Mouse (Mus musculus) WW6 (cell line): ENCODE measurements around the gene 1810010H24Rik.
"Not testable (repeated sequence)": the region's sequence is repeated elsewhere in the genome, so short reads cannot be mapped to it uniquely, and the experiment has no call there.

Experiments
- DNase-seq: peaks from one replicate; pipeline ENCODE4 v3.0.0-alpha.2; 2013; ENCODE audit warnings: low read depth, low spot score

Gene 1810010H24Rik

DNA sequence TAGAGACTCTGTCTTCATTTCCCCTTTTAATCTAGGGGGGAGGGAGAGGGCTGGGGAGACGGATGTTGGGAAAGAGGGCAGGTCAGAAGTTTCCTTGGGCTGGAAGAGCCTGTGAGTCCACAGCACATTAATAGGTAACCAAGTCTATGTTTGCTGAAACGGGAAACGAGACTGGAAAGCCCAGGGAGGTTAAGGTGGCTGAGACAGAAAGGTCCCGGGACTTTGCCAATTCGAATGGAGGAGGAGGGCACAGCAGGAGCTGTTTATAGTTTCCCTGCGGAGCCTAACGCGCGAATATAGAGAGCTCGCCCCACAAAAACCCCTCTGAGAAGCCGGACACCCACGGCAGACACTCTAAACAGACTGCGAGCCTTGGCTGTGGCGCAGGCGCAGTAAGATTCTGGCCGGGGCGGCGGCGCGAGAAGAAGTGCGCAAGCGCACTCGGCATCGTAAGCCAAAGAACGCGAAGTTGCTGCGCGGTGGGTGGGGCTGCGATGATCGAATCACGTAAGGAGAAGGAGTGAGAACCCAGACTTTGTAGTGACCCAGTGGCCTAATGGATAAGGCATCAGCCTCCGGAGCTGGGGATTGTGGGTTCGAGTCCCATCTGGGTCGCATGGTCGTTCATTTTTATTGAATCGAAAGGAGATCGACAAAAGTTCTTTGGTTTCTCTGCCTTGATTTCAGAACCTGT lies 13.0 kb upstream of the 1810010H24Rik start:
- DNase-seq: peak; percentile 97

DNA sequence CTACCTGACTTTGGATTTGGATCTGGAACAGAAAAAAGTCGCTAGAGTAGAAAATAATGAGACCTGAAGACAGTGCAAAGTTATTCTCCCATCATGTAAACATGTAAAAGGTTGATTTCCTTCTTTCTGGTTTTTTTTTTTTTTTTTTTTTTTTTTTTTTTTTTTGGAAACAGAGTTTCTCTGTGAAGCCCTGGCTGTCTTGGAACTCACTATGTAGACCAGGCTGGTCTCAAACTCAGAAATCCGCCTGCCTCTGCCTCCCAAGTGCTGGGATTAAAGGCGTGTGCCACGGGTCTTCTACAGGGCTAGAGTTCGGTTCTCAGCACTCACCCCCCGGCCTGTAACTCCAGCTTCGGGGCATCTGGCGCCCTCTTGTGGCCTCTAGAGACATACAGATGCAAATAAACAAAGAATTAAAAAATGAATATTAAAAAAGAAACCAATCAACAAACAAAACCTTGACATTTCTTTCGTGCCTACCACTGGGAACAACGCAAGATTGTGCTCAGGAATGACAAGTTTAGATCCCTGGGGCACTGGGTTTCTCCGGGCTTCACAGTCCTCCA lies 11.4 kb upstream of the 1810010H24Rik start:
- no peak for DNase-seq

DNA sequence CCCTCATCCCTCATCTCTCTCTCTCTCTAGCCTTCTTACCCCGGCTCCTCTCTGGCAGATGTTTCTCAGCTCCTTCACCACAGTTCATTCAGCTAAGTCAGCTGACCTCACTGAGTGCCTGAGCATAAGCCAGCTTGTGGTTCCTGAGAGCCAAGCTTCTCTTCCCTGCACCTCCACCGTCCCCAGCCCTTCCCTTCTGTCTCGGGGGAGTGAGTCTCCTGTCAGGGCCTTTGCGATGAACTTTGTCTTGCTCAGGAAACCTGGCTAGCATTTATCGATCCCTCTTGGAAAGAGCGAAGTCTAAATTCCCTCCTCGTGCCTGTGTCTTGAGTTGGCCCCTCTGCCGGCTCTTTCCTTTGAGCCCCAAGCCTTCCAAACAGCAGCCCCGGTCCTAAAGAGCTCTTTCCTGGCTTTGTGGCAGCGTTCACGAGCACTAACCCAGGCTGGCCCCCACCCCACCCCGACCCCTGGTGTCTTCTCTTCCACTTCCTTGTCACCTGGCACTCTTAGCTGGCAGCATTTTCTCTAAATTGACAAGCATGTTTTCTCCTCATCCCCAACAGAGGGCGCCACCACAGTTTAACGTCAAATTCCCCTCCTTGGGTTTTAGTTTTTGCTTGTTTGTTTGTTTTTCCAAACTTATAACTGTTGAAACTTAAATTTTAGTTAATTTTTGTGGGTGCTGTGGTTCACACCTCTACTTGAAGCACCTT lies 10.7 kb upstream of the 1810010H24Rik start:
- DNase-seq: peak; percentile 55

DNA sequence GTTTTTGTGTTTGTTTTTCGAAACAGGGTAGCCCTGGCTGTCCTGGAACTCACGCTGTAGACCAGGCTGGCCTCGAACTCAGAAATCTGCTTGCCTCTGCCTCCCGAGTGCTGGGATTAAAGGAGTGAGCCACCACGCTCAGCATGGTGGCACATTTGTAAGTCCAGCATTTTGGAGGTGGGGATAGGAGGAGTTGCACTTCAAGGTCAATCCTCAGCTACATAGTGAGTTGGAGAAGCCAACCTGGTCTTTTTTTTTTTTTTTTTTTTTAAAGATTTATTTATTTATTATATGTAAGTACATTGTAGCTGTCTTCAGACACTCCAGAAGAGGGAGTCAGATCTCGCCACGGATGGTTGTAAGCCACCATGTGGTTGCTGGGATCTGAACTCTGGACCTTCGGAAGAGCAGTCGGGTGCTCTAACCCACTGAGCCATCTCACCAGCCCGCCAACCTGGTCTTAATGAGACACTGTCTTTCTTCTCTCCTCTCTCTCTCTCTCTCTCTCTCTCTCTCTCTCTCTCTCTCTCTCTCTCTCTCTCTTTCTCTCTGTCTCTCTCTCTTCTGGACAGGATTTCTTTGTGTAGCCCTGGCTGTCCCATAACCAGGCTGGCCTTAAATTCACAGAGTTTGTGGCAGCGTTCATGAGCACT lies 9.8 kb upstream of the 1810010H24Rik start:
- not testable (repeated sequence) for DNase-seq

DNA sequence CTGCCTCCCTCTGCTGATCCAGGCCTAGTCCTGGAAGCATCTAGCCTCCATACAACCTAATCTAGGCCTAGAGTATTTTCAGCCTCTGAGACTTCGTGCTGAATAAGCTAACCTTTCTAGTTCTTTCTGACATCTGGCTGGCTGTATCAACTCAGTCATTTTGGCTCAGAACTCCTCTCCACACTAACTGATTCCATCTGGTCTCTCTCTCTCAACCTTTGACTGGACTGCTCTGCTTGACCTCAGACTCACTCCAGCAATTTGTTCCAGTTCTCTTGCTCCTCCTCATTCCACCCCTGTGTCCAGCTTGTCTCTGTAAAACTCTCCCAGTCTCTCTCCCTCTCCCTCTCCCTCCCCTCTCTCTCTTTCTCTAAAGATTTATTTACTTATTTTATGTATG lies 8.6 kb upstream of the 1810010H24Rik start:
- no peak for DNase-seq

DNA sequence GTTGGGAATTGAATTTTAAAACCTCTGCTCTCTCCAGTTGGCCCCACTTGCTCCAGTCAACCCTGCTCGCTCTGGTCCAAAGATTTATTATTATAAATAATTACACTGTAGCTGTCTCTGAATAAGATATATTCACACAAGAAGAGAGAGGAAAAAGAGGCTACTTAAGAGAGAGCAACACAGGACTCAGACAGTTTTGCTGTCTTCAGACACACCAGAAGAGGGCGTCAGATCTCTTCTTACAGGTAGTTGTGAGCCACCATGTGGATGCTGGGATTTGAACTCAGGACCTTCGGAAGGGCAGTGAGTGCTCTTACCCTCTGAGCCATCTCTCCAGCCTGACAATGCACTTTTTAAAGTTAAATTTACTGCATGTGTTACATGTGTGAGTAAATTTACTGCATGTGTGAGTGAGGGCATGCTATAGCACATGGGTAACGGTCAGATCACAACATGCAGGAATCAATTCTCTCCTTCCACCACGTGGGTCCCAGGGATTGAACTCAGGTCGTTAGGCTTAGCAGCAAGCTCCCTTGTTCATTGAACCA lies 8.1 kb upstream of the 1810010H24Rik start:
- no peak for DNase-seq

DNA sequence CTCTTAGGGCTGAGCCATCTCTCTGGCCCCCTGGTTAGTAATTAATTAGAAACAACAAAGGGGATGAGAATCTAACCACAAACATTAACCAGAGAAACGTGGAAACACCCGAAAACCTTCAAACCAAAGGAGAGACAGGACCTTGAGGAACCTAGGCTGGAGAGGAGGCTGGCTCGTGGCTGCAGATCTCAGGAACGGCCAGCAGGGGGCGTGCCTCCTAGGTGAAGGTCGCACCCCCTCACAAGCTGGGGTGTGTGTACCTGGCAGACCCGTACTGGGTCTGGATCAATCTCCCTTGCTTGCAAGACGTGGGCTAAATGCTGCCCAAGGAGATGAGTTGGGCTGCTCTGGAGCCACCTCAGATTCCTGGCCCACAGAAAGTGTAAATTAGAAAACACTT lies 6.9 kb upstream of the 1810010H24Rik start:
- DNase-seq: peak; percentile 76

DNA sequence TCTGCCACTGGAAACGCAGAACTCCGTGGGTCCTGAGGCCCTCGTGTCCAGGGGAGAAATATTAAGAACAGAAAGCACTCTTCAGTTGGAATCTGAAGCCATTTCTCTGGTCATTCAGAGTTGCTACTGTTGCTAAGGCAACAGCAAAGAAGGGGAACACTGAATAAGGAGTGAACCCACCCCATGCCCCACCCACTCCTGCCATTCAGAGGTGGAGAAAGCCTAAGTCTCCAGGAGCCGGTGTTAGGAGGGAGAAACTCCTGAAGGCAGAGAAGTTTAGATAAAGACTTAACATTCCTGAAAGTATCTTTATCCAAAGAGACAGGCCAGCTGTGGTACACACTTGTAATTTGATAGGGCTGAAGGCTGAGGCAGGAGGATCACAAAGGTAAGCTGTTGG lies 6.2 kb upstream of the 1810010H24Rik start:
- peak; percentile 59 for DNase-seq

DNA sequence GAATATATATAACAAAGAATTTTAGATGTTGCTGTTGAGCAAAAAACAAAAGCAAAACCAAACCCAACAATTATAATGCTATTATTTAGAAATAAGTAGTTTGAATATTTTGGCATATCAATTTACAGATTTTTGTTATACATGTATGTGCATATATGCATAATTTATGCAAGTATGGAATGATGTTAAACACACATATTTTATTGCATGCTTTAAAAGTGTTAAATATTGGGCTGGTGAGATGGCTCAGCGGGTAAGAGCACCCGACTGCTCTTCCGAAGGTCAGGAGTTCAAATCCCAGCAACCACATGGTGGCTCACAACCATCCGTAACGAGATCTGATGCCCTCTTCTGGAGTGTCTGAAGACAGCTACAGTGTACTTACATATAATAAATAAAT lies 5.8 kb upstream of the 1810010H24Rik start:
- not testable (repeated sequence) for DNase-seq

DNA sequence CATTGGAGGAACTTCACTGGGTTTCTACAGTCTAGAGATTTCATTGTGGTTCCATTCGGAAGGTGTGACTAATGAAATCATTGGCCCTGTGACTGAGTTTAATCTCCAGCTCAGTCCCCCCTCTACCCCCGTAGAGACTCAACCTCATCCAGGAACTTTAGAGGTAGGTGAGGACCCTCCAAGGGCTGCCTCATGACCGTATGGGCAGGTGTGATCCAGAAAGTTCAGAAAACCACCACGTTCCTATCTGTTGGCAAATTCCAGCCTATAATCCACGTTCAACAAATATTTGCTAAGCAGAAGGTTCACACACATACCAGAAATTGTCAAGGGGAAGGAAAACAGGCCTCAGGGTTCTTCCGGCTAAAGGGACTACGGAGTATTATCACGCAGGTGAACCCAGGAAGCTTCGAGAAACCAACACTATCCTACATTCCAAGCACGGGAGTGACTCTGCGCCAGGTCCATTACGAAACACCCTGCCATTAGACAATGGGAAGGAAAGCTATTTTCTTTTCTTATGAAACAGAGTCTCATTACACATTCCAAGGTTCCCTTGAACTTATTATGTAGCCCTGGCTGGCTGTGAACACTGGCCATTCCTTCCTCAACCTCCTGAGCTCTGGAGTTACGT lies 3.3 kb upstream of the 1810010H24Rik start:
- no peak for DNase-seq

DNA sequence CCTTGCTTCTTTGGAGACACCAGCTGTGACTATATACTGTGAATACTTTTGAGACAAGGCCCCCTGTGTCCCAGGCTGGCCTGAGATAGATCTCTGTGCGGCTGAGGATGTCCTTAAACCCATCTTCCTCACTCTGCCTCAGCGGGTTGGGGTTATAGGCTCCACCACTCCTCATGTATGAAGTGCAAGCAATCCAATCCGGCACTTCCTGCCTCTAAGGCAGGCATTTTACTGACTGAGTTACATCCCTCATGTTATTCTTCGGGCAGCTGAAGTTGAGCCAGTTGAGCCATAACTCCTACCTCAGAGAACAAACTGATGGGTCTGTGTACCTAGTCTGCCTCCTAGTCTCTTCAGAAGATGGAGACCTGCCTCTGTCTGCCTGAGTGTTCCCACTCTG lies 1.1 kb upstream of the 1810010H24Rik start:
- no peak for DNase-seq

DNA sequence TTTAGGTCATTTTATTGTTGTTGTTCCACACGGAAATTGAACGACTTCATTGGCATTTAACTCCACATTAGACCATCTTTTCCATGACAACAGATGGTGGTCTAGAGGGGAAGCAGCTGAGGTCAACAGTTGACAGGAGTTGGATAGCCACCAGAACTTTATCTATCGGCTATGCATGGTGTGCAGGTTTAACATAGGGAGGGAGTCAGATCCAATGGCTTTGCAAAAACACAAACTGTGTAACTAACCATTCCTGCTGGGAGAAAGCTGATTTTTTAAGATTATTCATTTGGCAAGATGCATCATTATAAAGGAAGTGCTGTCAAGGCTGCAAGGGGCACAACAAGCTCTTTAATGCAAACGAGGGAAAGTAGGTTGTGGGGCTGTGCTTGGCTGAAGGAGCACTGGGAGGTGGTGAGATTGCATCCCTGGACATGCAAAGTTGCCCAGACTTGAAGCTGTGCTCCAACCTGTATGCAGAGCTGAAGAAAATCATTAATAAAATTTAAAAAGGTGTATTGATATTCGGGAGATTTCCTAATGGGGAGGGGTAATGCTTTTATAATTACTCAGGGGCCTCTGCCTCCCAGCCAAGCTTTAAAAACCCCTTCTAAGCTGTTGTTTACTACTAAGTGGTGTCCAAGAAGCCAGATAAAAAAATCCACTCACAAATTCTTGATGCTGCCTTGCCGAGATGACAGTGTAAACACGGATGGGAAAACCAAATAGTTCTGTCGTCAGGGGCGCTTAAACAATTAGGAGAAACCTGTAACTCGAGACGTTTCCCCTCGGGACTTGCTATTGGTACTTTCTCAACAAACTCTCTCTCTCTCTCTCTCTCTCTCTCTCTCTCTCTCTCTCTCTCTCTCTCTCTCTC lies 1.3 kb downstream of the 1810010H24Rik start:
- DNase-seq: no peak

DNA sequence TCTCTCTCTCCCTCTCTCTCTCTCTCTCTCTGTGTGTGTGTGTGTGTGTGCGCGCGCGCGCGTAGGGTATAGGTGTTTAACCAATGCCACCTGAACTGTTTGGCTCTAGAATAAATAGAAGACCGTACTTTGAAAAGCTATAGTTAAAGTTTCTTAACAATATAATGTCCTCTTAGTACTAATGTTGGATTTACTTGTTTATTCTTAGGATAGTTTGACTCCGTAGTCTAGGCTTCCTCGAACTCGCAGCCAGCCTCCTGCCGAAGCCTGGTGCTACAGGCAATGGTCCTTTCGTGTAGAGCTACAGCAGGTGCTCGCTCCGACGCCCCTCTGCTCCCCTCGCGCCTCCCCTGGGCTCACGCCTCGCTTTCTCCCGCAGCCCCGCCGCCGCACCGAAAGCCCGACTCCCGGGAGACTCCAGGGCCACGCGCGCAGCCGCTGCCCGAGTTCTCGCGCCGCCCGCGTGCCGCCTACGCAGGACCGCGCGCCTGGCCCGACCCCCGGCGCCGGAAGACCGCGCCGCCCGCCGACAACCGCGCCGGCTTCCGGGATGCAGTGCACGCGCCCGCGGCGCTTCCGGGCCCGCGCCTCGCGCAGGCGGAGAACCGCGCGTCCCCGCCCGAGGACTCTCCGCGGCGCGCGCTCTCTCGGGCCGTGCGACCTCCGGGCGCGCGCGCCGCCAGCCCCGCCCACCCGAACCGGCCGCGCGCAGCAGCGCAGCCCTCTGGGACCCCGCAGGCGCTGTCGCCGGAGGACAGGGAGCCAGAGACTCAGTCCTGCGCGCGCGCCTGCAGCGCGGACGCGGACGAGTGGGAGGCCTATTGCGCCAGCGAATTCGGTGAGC lies 2.2 kb downstream of the 1810010H24Rik start:
- peak; percentile 78 for DNase-seq

DNA sequence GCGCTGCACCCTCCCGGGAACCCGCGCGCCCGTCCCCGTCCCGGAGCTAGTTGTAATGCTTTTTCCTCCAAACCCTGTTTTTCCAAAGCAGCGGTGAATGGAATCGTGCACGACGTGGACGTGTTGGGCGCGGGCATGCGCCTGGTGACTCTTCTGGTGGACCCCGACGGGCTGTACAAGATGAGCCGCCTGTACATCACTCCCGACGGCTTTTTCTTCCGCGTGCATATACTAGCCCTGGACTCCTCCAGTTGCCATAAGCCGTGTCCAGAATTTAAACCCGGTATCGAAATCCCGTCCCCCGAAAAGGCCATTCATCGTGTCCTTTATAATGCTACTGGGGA lies 2.8 kb downstream of the 1810010H24Rik start:
- no peak for DNase-seq

DNA sequence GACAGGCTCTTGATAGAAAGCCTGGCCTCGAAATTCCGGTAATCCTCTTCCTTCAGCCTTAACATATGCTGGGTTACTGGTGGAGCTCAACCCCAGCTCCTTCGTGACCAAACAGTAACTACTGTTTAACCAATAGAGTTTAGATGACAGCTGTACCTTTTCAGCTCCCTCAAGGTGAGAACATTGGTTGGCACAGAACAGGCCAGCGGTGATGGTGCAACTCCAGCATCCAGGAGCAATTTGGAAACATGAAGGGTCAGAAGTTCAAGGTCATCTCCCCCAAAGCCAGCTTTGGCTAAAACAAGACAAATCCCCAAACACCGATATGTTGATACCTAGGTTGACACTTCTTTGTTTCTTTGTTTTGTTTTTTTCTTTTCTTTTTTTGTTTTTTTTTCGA lies 3.3 kb downstream of the 1810010H24Rik start:
- DNase-seq: no peak

DNA sequence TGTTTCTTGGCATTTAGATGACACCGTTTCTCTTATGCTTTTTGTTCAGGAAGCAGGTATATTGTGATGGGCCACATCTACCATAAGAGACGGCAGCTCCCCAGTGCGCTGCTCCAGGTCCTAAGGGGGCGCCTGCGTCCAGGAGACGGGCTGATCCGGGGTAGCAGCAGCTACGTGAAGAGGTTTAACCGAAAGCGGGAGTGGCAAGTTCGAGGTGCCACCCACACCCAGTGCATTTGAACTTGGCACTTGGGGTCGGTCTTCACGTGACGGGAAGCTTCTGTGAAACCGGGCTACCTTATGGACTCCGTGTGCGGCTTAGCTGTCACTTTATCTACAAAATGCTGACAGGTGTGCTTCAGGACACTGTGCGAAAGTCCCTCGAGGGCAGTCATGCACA lies 4.1 kb downstream of the 1810010H24Rik start:
- DNase-seq: no peak

DNA sequence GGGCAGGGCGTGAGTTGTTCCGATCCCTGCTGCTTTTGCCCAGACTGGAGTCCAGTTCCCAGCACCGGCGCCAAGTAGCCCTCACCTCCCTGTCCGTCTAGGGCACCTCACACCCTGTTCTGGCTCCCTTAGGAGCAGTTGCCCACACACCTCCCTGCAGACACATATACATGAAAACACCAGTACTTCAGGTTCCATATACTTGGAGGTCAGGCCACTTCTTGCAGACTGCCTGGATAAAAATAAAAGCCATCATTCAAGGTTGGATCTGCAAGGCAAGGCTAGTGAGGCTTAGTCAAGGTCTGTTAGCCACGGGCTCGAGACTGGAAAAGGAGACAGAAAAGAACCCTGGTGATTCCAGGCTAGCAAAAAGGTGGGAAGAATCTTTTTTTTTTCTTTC lies 6.2 kb downstream of the 1810010H24Rik start:
- no peak for DNase-seq

DNA sequence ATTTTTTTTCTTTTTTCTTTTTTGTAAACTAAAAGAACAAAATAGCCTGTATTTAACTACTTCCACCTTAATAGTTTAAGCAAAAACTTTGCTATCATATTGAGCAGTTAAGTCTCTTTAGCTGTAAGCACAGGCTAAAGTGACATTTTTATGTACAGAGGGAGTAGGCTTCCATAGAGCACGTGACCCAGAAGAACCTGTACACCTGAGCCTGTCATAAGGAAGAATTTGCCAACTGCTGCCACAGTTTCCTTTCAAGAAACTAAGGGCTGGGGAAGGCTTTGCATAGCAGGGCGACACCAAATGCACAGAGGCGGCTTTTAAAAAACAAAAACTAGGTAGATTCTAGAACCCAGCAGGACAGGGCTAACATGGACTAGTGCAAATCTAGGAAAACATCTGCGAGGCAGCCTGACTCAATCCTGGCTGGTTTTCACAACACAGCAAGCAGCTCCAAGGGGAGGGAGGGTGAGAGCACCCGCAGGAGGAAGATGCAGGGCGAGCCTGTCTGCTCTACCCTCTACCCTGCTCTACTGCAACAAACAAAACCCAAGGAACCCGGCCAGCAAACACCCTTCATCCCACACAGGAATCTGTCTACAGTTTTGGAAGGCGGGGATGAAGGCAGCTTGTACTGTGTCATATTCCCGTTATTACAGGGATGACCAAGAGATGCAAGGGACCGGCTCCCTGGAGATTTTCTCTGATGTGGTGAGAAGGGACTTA lies 8.8 kb downstream of the 1810010H24Rik start:
- DNase-seq: no peak

DNA sequence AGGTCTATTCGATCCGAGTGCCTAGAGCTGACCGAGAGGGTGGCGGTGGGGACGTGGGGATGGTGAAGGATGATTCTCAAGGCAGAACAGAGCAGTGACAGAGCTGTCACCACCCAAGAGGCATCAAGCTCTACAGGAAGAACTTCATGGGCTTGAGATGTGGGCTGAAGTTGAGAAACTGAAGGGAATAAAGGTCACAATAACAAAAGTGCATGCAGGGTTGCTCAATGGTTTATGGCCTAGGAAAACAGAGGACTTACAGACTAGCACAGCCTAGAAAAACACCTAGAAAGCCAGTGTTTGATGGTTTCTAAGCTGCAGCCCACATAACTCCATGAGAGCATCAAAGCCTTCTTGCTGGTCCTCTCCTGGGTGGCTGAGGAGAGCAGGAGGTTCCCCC lies 13.9 kb downstream of the 1810010H24Rik start:
- DNase-seq: no peak
